Mouse (Mus musculus) forebrain, embryonic 15.5 days (tissue): ENCODE data around the gene Tctex1d2. TPM values are rescaled to one million over a fixed set of nuclear protein-coding genes. Genes with fewer than 3 reads are reported as not detected.

Experiments
- ATAC-seq: fragments of 200-750 bp; cut with Nextera tagmentation; replicated peaks from 2 replicates; pipeline ENCODE4 v1.8.0; 2017; ENCODE audit warnings: mild to moderate bottlenecking, moderate TSS enrichment, moderate library complexity
- H3K27ac ChIP-seq: fragments of 300-500 bp; sonication (generic); replicated peaks from 2 replicates; pipeline ENCODE4 v1.5.1; 2015; ENCODE audit warnings: mild to moderate bottlenecking, inconsistent platforms
- H3K27me3 ChIP-seq: fragments of 300-500 bp; sonication (generic); 2 replicates; pipeline ENCODE4 v1.6.1; 2015; ENCODE audit warnings: inconsistent platforms
- H3K36me3 ChIP-seq: fragments of 300-500 bp; sonication (generic); 2 replicates; pipeline ENCODE4 v1.6.1; 2015; ENCODE audit warnings: mild to moderate bottlenecking, inconsistent platforms
- H3K4me1 ChIP-seq: fragments of 300-500 bp; sonication (generic); 2 replicates; pipeline ENCODE4 v1.6.1; 2015; ENCODE audit warnings: inconsistent platforms
- H3K4me2 ChIP-seq: fragments of 300-500 bp; sonication (generic); replicated peaks from 2 replicates; pipeline ENCODE4 v1.6.1; 2015; ENCODE audit warnings: mild to moderate bottlenecking, inconsistent platforms
- H3K4me3 ChIP-seq: fragments of 300-500 bp; sonication (generic); 2 replicates; pipeline ENCODE4 v1.5.1; 2015; ENCODE audit warnings: mild to moderate bottlenecking, inconsistent platforms
- H3K9ac ChIP-seq: fragments of 300-500 bp; sonication (generic); replicated peaks from 2 replicates; pipeline ENCODE4 v1.6.1; 2015; ENCODE audit warnings: mild to moderate bottlenecking, inconsistent platforms
- H3K9me3 ChIP-seq: fragments of 300-500 bp; sonication (generic); 2 replicates; pipeline ENCODE4 v1.6.1; 2016; ENCODE audit warnings: inconsistent platforms
- WGBS: fragments of 180-500 bp; shearing (Covaris S2); methylation state at CpG from one replicate; pipeline ENCODE4 v1.1.7; 2015; ENCODE audit warnings: mixed read lengths; 5-methylcytosine and 5-hydroxymethylcytosine counted together
- polyA plus RNA-seq: library from polyadenylated mRNA; unstranded; fragments of >200 nt; fragmentation: Nextera tagmentation; extraction: Ambion mirVana; gene quantifications from 2 replicates; pipeline ENCODE4 v1.2.1, GENCODE M21; 2015

Tctex1d2 gene
- polyA plus RNA-seq, 1 experiment from 2014 or later = 33.8 TPM

- 90% methylated on average over 7 of the region's 7 CpGs for WGBS
- Histone ChIP-seq H3K4me2 (no peak within 1 kb of the TSS), H3K9me3 (no peaks in the 10 kb centered on the region), H3K4me3 (no peak within 1 kb of the TSS), H3K36me3 (no peaks in the 10 kb centered on the region), H3K4me1 (no peaks in the 10 kb centered on the region), H3K9ac (no peak within 1 kb of the TSS), H3K27ac (no peak within 1 kb of the TSS), H3K27me3 (no peaks in the 10 kb centered on the region)
- ATAC-seq = no peak
Observed at GRCm38 (mm10) chr16:32400267-32400666, 19.2 kb upstream of the Tctex1d2 start, which contains the start of gene Tm4sf19. Gene Tm4sf19 (plus strand): TSS chr16:32400506.

- no peak for ATAC-seq
- Histone ChIP-seq H3K27ac (no peak overlapping the region), H3K4me3 (no peak overlapping the region), H3K9me3 (no peaks in the 10 kb centered on the region), H3K4me2 (no peak overlapping the region), H3K4me1 (no peaks in the 10 kb centered on the region), H3K36me3 (no peaks in the 10 kb centered on the region), H3K27me3 (no peaks in the 10 kb centered on the region), H3K9ac (no peak overlapping the region)
- WGBS = 83% methylated on average over 9 of the region's 9 CpGs
Observed at GRCm38 (mm10) chr16:32401335-32401965, 18.1 kb upstream of the Tctex1d2 start.

GRCm38 (mm10) chr16:32402818-32403217, 16.7 kb upstream of the Tctex1d2 start:
- no peaks in the 10 kb centered on the region for H3K27me3 ChIP-seq
- no peaks in the 10 kb centered on the region for H3K4me1 ChIP-seq
- no peak for ATAC-seq
- no peak overlapping the region for H3K9ac ChIP-seq
- H3K4me3 ChIP-seq = no peak overlapping the region
- 83% methylated on average over 3 of the region's 3 CpGs for WGBS
- H3K27ac ChIP-seq = no peak overlapping the region
- H3K9me3 ChIP-seq = no peaks in the 10 kb centered on the region
- no peak overlapping the region for H3K4me2 ChIP-seq
- H3K36me3 ChIP-seq = no peaks in the 10 kb centered on the region

GRCm38 (mm10) chr16:32405716-32406115, 13.8 kb upstream of the Tctex1d2 start:
- no peak overlapping the region for H3K4me2 ChIP-seq
- no peak overlapping the region for H3K4me3 ChIP-seq
- WGBS = 95% methylated on average over 9 of the region's 9 CpGs
- H3K27ac ChIP-seq = no peak overlapping the region
- no peaks in the 10 kb centered on the region for H3K27me3 ChIP-seq
- H3K36me3 ChIP-seq = no peaks in the 10 kb centered on the region
- H3K9me3 ChIP-seq = no peaks in the 10 kb centered on the region
- H3K9ac ChIP-seq = no peak overlapping the region
- ATAC-seq = no peak
- no peaks in the 10 kb centered on the region for H3K4me1 ChIP-seq

GRCm38 (mm10) chr16:32406671-32407070, 12.8 kb upstream of the Tctex1d2 start:
- Histone ChIP-seq H3K27me3 (no peaks in the 10 kb centered on the region), H3K4me2 (no peak overlapping the region), H3K4me1 (no peaks in the 10 kb centered on the region), H3K27ac (no peak overlapping the region), H3K4me3 (no peak overlapping the region), H3K9me3 (no peaks in the 10 kb centered on the region), H3K9ac (no peak overlapping the region), H3K36me3 (no peaks in the 10 kb centered on the region)
- ATAC-seq = no peak
- WGBS = 81% methylated on average over 6 of the region's 6 CpGs

GRCm38 (mm10) chr16:32407730-32408129, 11.8 kb upstream of the Tctex1d2 start:
- Histone ChIP-seq H3K4me2 (no peak overlapping the region), H3K9me3 (no peaks in the 10 kb centered on the region), H3K9ac (no peak overlapping the region), H3K4me1 (no peaks in the 10 kb centered on the region), H3K4me3 (no peak overlapping the region), H3K27me3 (no peaks in the 10 kb centered on the region), H3K36me3 (no peaks in the 10 kb centered on the region), H3K27ac (no peak overlapping the region)
- no peak for ATAC-seq
- WGBS = 86% methylated on average over 10 of the region's 10 CpGs

GRCm38 (mm10) chr16:32417457-32417856, 2.0 kb upstream of the Tctex1d2 start:
- H3K27ac ChIP-seq = no peak overlapping the region
- no peak overlapping the region for H3K4me2 ChIP-seq
- no peak overlapping the region for H3K9ac ChIP-seq
- ATAC-seq = no peak
- H3K4me1 ChIP-seq = peaks cover 14% of the 10 kb centered on the region
- no peaks in the 10 kb centered on the region for H3K27me3 ChIP-seq
- H3K4me3 ChIP-seq = no peak overlapping the region
- no peaks in the 10 kb centered on the region for H3K9me3 ChIP-seq
- 77% methylated on average over 1 of the region's 1 CpGs for WGBS
- H3K36me3 ChIP-seq = no peaks in the 10 kb centered on the region

- Histone ChIP-seq H3K4me2 (no peak overlapping the region), H3K36me3 (no peaks in the 10 kb centered on the region), H3K9me3 (no peaks in the 10 kb centered on the region), H3K9ac (no peak overlapping the region), H3K4me1 (peaks cover 23% of the 10 kb centered on the region), H3K27me3 (no peaks in the 10 kb centered on the region), H3K27ac (no peak overlapping the region), H3K4me3 (no peak overlapping the region)
- 91% methylated on average over 3 of the region's 3 CpGs for WGBS
- ATAC-seq = no peak
Observed at GRCm38 (mm10) chr16:32427506-32427905, 8.0 kb downstream of the Tctex1d2 start.

GRCm38 (mm10) chr16:32430474-32431046, 11.1 kb downstream of the Tctex1d2 start, which contains the start of gene Pcyt1a:
Gene Pcyt1a (plus strand): TSS chr16:32430921.
- H3K9me3 ChIP-seq = no peaks in the 10 kb centered on the region
- H3K36me3 ChIP-seq = no peaks in the 10 kb centered on the region
- H3K4me2 ChIP-seq = peak within 1 kb of the TSS; percentile 69
- H3K9ac ChIP-seq = peak within 1 kb of the TSS; percentile 89
- H3K4me3 ChIP-seq = peak within 1 kb of the TSS; percentile 83
- H3K27me3 ChIP-seq = no peaks in the 10 kb centered on the region
- peaks cover 24% of the 10 kb centered on the region for H3K4me1 ChIP-seq
- peak within 1 kb of the TSS; percentile 88 for H3K27ac ChIP-seq
- under 1% methylated on average over 54 of the region's 54 CpGs for WGBS
- ATAC-seq = peak; percentile 98

GRCm38 (mm10) chr16:32431047-32431591, 11.6 kb downstream of the Tctex1d2 start:
- peaks cover 24% of the 10 kb centered on the region for H3K4me1 ChIP-seq
- peak overlapping the region; percentile 88 for H3K27ac ChIP-seq
- H3K9me3 ChIP-seq = no peaks in the 10 kb centered on the region
- H3K36me3 ChIP-seq = no peaks in the 10 kb centered on the region
- H3K4me3 ChIP-seq = peak overlapping the region; percentile 83
- peak overlapping the region; percentile 69 for H3K4me2 ChIP-seq
- WGBS = 1% methylated on average over 28 of the region's 28 CpGs
- peak; percentile 69 for ATAC-seq
- H3K9ac ChIP-seq = peak overlapping the region; percentile 89
- H3K27me3 ChIP-seq = no peaks in the 10 kb centered on the region

- Histone ChIP-seq H3K27me3 (no peaks in the 10 kb centered on the region), H3K9me3 (no peaks in the 10 kb centered on the region), H3K9ac (no peak overlapping the region), H3K27ac (no peak overlapping the region), H3K4me2 (peak overlapping the region; percentile 69), H3K4me1 (peaks cover 24% of the 10 kb centered on the region), H3K4me3 (peak overlapping the region; percentile 83; the same call in 1 of the 2 replicates), H3K36me3 (no peaks in the 10 kb centered on the region)
- ATAC-seq = no peak
- 90% methylated on average over 1 of the region's 1 CpGs for WGBS
Observed at GRCm38 (mm10) chr16:32431926-32432325, 12.4 kb downstream of the Tctex1d2 start.

- no peak for ATAC-seq
- Histone ChIP-seq H3K36me3 (no peaks in the 10 kb centered on the region), H3K9me3 (no peaks in the 10 kb centered on the region), H3K9ac (no peak overlapping the region), H3K27ac (no peak overlapping the region), H3K4me2 (no peak overlapping the region), H3K27me3 (no peaks in the 10 kb centered on the region), H3K4me3 (no peak overlapping the region), H3K4me1 (peaks cover 24% of the 10 kb centered on the region)
- 89% methylated on average over 2 of the region's 2 CpGs for WGBS
Observed at GRCm38 (mm10) chr16:32433138-32433537, 13.6 kb downstream of the Tctex1d2 start.
